ENCODE assay signal across 10 mouse cellular contexts in genomic region chr8:61642358-61642847, GRCm38 (mm10).
DNase-seq lines count a peak whose midpoint lies in the region; ATAC-seq and TF ChIP-seq lines count a peak whose summit lies in the region.
"Had no signal": no experiment of that assay in that cellular context is flagged by ENCODE, and none has a peak within 500 bp of the region (broad histone marks: within the 10 kb centered on the region; RNA-seq: fewer than 3 reads in every experiment).

No protein-coding gene starts in this region.

- H3K4me1 ChIP-seq in forebrain, embryonic 15.5 days: peaks cover 5% of the 10 kb centered on the region
- no peaks in the 10 kb centered on the region for H3K4me1 ChIP-seq in forebrain, embryonic 11.5 days (replicated peaks; ENCODE audit: control insufficient read depth, insufficient read depth, low read length)
- peaks cover 8 to 30% of the 10 kb centered on the region in 2 experiments for H3K4me1 ChIP-seq in heart, embryonic 14.5 days (ENCODE audit: control insufficient read depth in 2 of 2, insufficient read depth in 2 of 2, low read length in 2 of 2)
- H3K4me1 ChIP-seq in lung, postnatal 0 days (ENCODE audit: insufficient read depth, low read depth, low read length): peaks cover 6% of the 10 kb centered on the region; the same call in 1 of the 2 replicates

- no peaks in the 10 kb centered on the region for H3K9me3 ChIP-seq in forebrain, embryonic 15.5 days
- H3K9me3 ChIP-seq in forebrain, embryonic 11.5 days (ENCODE audit: control insufficient read depth, low read length): no peaks in the 10 kb centered on the region
- no peaks in the 10 kb centered on the region for H3K9me3 ChIP-seq in heart, embryonic 14.5 days (ENCODE audit: control insufficient read depth, low read length)
- no peaks in the 10 kb centered on the region for H3K9me3 ChIP-seq in lung, postnatal 0 days (ENCODE audit: low read length)

- no peak for TF ChIP-seq CTCF in lung, postnatal 0 days (IDR thresholded peaks at IDR 0.05)

- no peak overlapping the region for H3K4me3 ChIP-seq in forebrain, embryonic 15.5 days
- H3K4me3 ChIP-seq in forebrain, embryonic 11.5 days (ENCODE audit: low read depth, low read length): no peak overlapping the region
- H3K4me3 ChIP-seq in heart, embryonic 14.5 days (ENCODE audit: control insufficient read depth in 1 of 2, insufficient read depth in 1 of 2, low read depth in 1 of 2, low read length in 2 of 2): no peak overlapping the region
- H3K4me3 ChIP-seq in lung, postnatal 0 days (ENCODE audit: low read depth, low read length): no peak overlapping the region
- H3K4me3 ChIP-seq: left cerebral cortex, adult 2 months had no signal

- no peak overlapping the region for H3K9ac ChIP-seq in forebrain, embryonic 15.5 days (replicated peaks)
- H3K9ac ChIP-seq in forebrain, embryonic 11.5 days (ENCODE audit: low read length): no peak overlapping the region
- no peak overlapping the region for H3K9ac ChIP-seq in heart, embryonic 14.5 days (ENCODE audit: low read length)
- H3K9ac ChIP-seq in lung, postnatal 0 days (replicated peaks; ENCODE audit: low read depth): no peak overlapping the region

- no peak overlapping the region for H3K27ac ChIP-seq in forebrain, embryonic 15.5 days (replicated peaks)
- no peak overlapping the region for H3K27ac ChIP-seq in forebrain, embryonic 11.5 days (ENCODE audit: low read depth, low read length)
- H3K27ac ChIP-seq in heart, embryonic 14.5 days (replicated peaks in 1 of 2; ENCODE audit: control insufficient read depth in 1 of 2, insufficient read depth in 1 of 2, low read depth in 2 of 2, low read length in 2 of 2): peak overlapping the region in 1 of 2 experiments; percentile 4; a peak in 1 of 4 replicates
- peak overlapping the region; percentile 27; the same call in 1 of the 2 replicates for H3K27ac ChIP-seq in lung, postnatal 0 days (ENCODE audit: low read length)
- H3K27ac ChIP-seq: left cerebral cortex, adult 2 months had no signal

- H3K4me2 ChIP-seq in forebrain, embryonic 15.5 days (replicated peaks): no peak overlapping the region
- no peak overlapping the region for H3K4me2 ChIP-seq in forebrain, embryonic 11.5 days (ENCODE audit: low read depth, low read length, severe bottlenecking)
- no peak overlapping the region for H3K4me2 ChIP-seq in heart, embryonic 14.5 days (ENCODE audit: low read length)
- H3K4me2 ChIP-seq in lung, postnatal 0 days (replicated peaks; ENCODE audit: low read depth, low read length): no peak overlapping the region

- no peaks in the 10 kb centered on the region for H3K27me3 ChIP-seq in forebrain, embryonic 15.5 days
- no peaks in the 10 kb centered on the region for H3K27me3 ChIP-seq in forebrain, embryonic 11.5 days (ENCODE audit: control insufficient read depth, insufficient read depth, low read length)
- no peaks in the 10 kb centered on the region for H3K27me3 ChIP-seq in heart, embryonic 14.5 days (ENCODE audit: control insufficient read depth, insufficient read depth, low read length)
- no peaks in the 10 kb centered on the region for H3K27me3 ChIP-seq in lung, postnatal 0 days (replicated peaks; ENCODE audit: insufficient read depth, low read length)

- H3K36me3 ChIP-seq in forebrain, embryonic 15.5 days: no peaks in the 10 kb centered on the region
- H3K36me3 ChIP-seq in forebrain, embryonic 11.5 days (ENCODE audit: control insufficient read depth, insufficient read depth, low read length): no peaks in the 10 kb centered on the region
- peaks cover 36% of the 10 kb centered on the region for H3K36me3 ChIP-seq in heart, embryonic 14.5 days (ENCODE audit: control insufficient read depth, insufficient read depth, low read length)
- H3K36me3 ChIP-seq in lung, postnatal 0 days (ENCODE audit: insufficient read depth, low read length): no peaks in the 10 kb centered on the region

- 55% methylated on average over 4 of the region's 4 CpGs for WGBS in forebrain, embryonic 15.5 days
- WGBS in forebrain, embryonic 11.5 days: 80% methylated on average over 4 of the region's 4 CpGs
- 49% methylated on average over 4 of the region's 4 CpGs for WGBS in heart, embryonic 14.5 days
- WGBS in lung, postnatal 0 days: 23% methylated on average over 4 of the region's 4 CpGs

- peak; percentile 43; the same call in 1 of the 2 replicates for ATAC-seq in forebrain, embryonic 15.5 days (replicated peaks)
- no peak for ATAC-seq in forebrain, embryonic 11.5 days (replicated peaks; ENCODE audit: low FRiP score)
- 0 out of 2 replicates have a peak, but pooled peaks have one; percentile 33 for ATAC-seq in heart, embryonic 14.5 days (ENCODE audit: insufficient number of reproducible peaks, insufficient read depth, low FRiP score, low read depth)
- peak; percentile 84 for ATAC-seq in lung, postnatal 0 days

- TF ChIP-seq EP300 in lung, postnatal 0 days (IDR thresholded peaks at IDR 0.05): peak; percentile 88

- DNase-seq in forebrain, embryonic 11.5 days (ENCODE audit: low spot score): no peak
- peak; percentile 44 for DNase-seq in adipocyte (ENCODE audit: low spot score)
- peak; percentile 77 for DNase-seq in lung, postnatal 0 days (ENCODE audit: low spot score)
- DNase-seq in frontal cortex, postnatal 10 days (ENCODE audit: low spot score in 2 of 2): no peak
- no peak for DNase-seq in layer of hippocampus, adult 9-10 months (ENCODE audit: low spot score)
- DNase-seq in cerebellum, adult 11-12 months: no peak
- DNase-seq: cerebellum, postnatal 14 days had no signal

Comparison
In these comparisons a context has a peak if more than half of its experiments do, and no peak if none do; other contexts are left out.
1. DNase-seq: peak in adipocyte (single experiment) and lung, postnatal 0 days (single experiment); none in forebrain, embryonic 11.5 days (single experiment), frontal cortex, postnatal 10 days (0 of 2), layer of hippocampus, adult 9-10 months (single experiment) and cerebellum, adult 11-12 months (single experiment).